Mouse (Mus musculus) olfactory bulb, adult 2 months (tissue): ENCODE measurements around the gene Tram2.

Source experiments
- CTCF ChIP-seq: fragments of 200-500 bp; IDR thresholded peaks from 2 replicates; pipeline ENCODE4 v1.5.1; 2012; ENCODE audit warnings: low read depth, mild to moderate bottlenecking, low read length, moderate library complexity; ENCODE audit not compliant: insufficient read depth
- POLR2A ChIP-seq: fragments of 200-500 bp; IDR thresholded peaks from 2 replicates; pipeline ENCODE4 v1.6.1; 2012; ENCODE audit warnings: mild to moderate bottlenecking, low read depth, low read length, moderate library complexity; ENCODE audit not compliant: insufficient read depth

DNA sequence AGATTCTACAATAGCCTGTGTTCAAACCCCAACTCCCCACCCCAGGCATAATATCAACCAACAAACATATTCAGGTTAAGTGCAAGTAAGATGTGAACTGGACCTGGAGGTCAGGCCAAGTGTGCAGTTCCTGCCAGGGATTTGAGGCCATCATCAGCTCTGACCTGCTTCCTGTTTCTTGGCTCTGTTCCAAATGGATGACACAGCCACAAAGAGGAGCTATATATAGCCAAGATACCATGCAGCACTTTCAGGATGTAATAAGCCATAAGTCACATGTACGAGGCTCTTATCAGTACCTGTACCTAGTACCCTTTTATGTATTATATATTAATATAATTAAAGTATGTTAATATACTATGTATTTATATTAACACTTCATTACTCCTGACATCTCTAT lies 10.5 kb downstream of the Tram2 start:
- TF ChIP-seq CTCF (no peak), POLR2A (no peak)
